In the genomic region with DNA sequence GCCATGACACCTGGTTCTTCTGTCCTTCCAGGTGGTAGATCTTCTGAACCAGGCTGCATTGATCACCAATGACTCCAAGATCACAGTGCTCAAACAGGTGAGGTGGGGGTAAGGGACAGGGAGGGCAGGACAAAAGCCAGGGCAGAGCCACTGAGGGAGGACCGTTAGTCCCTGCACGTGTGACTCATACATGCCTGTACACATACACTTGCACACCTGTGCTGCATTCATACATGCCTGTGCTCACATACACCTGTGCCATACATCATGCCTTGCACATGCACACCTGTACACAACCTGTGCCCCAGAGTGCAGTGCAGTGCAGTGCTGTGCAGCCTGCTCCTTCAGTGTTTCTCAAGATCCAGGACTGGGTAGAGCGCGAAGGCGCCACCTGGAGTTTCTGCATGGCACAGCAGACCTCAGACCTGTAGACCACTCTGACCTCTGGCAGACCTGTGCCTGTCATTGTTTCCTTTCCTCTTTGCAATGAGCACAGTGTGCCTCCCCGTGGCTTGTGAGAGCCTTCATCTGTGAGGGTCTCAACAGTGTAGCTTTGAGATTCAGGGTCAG, we compare ENCODE assay signal across 9 mouse cellular contexts. TPM values are rescaled to one million over a fixed set of nuclear protein-coding genes. Genes with fewer than 3 reads are reported as not detected.
DNase-seq lines count a peak whose midpoint lies in the region; ATAC-seq and TF ChIP-seq lines count a peak whose summit lies in the region.
"Had no signal": no experiment of that assay in that cellular context is flagged by ENCODE, and none has a peak within 500 bp of the region (broad histone marks: within the 10 kb centered on the region; RNA-seq: fewer than 3 reads in every experiment).

No protein-coding gene starts in this region.

- peak; percentile 79 for TF ChIP-seq CTCF in cerebellum, adult 2 months (IDR thresholded peaks at IDR 0.05; ENCODE audit: borderline replicate concordance, insufficient read depth, low read depth, low read length)

- intact Hi-C loops in heart, postnatal 14 days (cut with DNase I), result no loop called here

- no peaks in the 10 kb centered on the region for H3K9me3 ChIP-seq in midbrain, embryonic 13.5 days
- H3K9me3 ChIP-seq: limb, embryonic 13.5 days had no signal

- 57% methylated on average over 6 of the region's 6 CpGs for WGBS in cerebellum, adult 2 months
- WGBS in midbrain, embryonic 13.5 days, result 58% methylated on average over 6 of the region's 6 CpGs

- peak in 1 of 2 experiments; percentile 54 for DNase-seq in cerebellum, adult 2 months
- DNase-seq in cerebellum, adult 11 months, result no peak
- peak; percentile 75 to 77 for DNase-seq in B cell, adult 2 months
- peak; percentile 51 for DNase-seq in c-Kit-positive CD71-positive TER-119-negative erythroid progenitor cells, embryonic 14.5 days (ENCODE audit: low read depth)
- DNase-seq in heart, postnatal 14 days, result peak; percentile 58 to 74
- peak; percentile 69 to 70 for DNase-seq in kidney, postnatal 25 days
- DNase-seq in thymus, postnatal 10 days (ENCODE audit: low spot score in 2 of 2), result peak; percentile 33 to 66

- no peak for TF ChIP-seq POLR2A in cerebellum, adult 2 months (IDR thresholded peaks at IDR 0.05; ENCODE audit: borderline replicate concordance, insufficient read depth, low read length)

- no peak overlapping the region for H3K4me3 ChIP-seq in cerebellum, adult 2 months (replicated peaks; ENCODE audit: insufficient read depth, low read depth, low read length)
- H3K4me3 ChIP-seq in midbrain, embryonic 13.5 days (replicated peaks), result no peak overlapping the region
- H3K4me3 ChIP-seq: limb, embryonic 13.5 days had no signal

- H3K9ac ChIP-seq in midbrain, embryonic 13.5 days (replicated peaks), result no peak overlapping the region
- H3K9ac ChIP-seq: limb, embryonic 13.5 days had no signal

- H3K27me3 ChIP-seq in cerebellum, adult 2 months (ENCODE audit: control insufficient read depth, insufficient read depth, low read length), result no peaks in the 10 kb centered on the region
- no peaks in the 10 kb centered on the region for H3K27me3 ChIP-seq in midbrain, embryonic 13.5 days
- H3K27me3 ChIP-seq: limb, embryonic 13.5 days had no signal

- H3K36me3 ChIP-seq in midbrain, embryonic 13.5 days, result peaks cover 54% of the 10 kb centered on the region

- no peaks in the 10 kb centered on the region; the same call in 1 of the 2 replicates for H3K4me1 ChIP-seq in cerebellum, adult 2 months (ENCODE audit: control insufficient read depth, insufficient read depth, low read length)
- H3K4me1 ChIP-seq in midbrain, embryonic 13.5 days (replicated peaks), result peaks cover 22% of the 10 kb centered on the region

- ATAC-seq in midbrain, embryonic 13.5 days, result peak; percentile 24; the same call in 1 of the 2 replicates

- H3K27ac ChIP-seq in cerebellum, adult 2 months (ENCODE audit: insufficient read depth, low read length), result no peak overlapping the region
- H3K27ac ChIP-seq in midbrain, embryonic 13.5 days, result no peak overlapping the region
- H3K27ac ChIP-seq: limb, embryonic 13.5 days had no signal

- no peak overlapping the region for H3K4me2 ChIP-seq in midbrain, embryonic 13.5 days (replicated peaks)
- H3K4me2 ChIP-seq: limb, embryonic 13.5 days had no signal

RNA-seq across cellular contexts. Expression of a gene that starts 5.0 kb away (rescaled TPM):
- polyA plus RNA-seq in cerebellum, adult 2 months (2012; rRNA removed), result 112 and 113 TPM in 2 replicates
- total RNA-seq in heart, postnatal 14 days (2021), result 10 to 100 TPM; 64.6 to 66.5 TPM
- 31.8 and 37.2 TPM in 2 replicates for polyA plus RNA-seq in midbrain, embryonic 13.5 days (2015; fragmentation: Nextera tagmentation; extraction: Ambion mirVana)

RNA-seq across cellular contexts. Expression of a gene that starts 5.8 kb away (rescaled TPM):
- polyA plus RNA-seq in cerebellum, adult 2 months (2012; rRNA removed), result not detected in 2 replicates
- not detected for total RNA-seq in heart, postnatal 14 days (2021)
- not detected in 2 replicates for polyA plus RNA-seq in midbrain, embryonic 13.5 days (2015; fragmentation: Nextera tagmentation; extraction: Ambion mirVana)

RNA-seq across cellular contexts. Expression of a gene that starts 25.3 kb away (rescaled TPM):
- 0.10 TPM in 1 of 2 replicates, not detected in the other for polyA plus RNA-seq in cerebellum, adult 2 months (2012; rRNA removed)
- not detected for total RNA-seq in heart, postnatal 14 days (2021)
- polyA plus RNA-seq in midbrain, embryonic 13.5 days (2015; fragmentation: Nextera tagmentation; extraction: Ambion mirVana), result 0.09 TPM in 1 of 2 replicates, not detected in the other
- polyA plus RNA-seq: limb, embryonic 13.5 days had no signal

RNA-seq across cellular contexts. Expression of a gene that starts 25.3 kb away (rescaled TPM):
- polyA plus RNA-seq in cerebellum, adult 2 months (2012; rRNA removed), result 37.7 and 41.5 TPM in 2 replicates
- total RNA-seq in heart, postnatal 14 days (2021), result 10 to 100 TPM; 24.2 to 24.4 TPM
- 21.6 and 29.4 TPM in 2 replicates for polyA plus RNA-seq in midbrain, embryonic 13.5 days (2015; fragmentation: Nextera tagmentation; extraction: Ambion mirVana)

RNA-seq across cellular contexts. Expression of a gene that starts 38.1 kb away (rescaled TPM):
- polyA plus RNA-seq in cerebellum, adult 2 months (2012; rRNA removed), result 52.6 and 55.3 TPM in 2 replicates
- total RNA-seq in heart, postnatal 14 days (2021), result 1 to 10 TPM; 2.5 to 2.8 TPM
- polyA plus RNA-seq in midbrain, embryonic 13.5 days (2015; fragmentation: Nextera tagmentation; extraction: Ambion mirVana), result 3.8 and 4.2 TPM in 2 replicates
